Mouse (Mus musculus) spleen, adult 10 weeks (tissue): ENCODE data around the gene Slc22a19. TPM values are rescaled to one million over a fixed set of nuclear protein-coding genes. Genes with fewer than 3 reads are reported as not detected.

Experiments
- polyA plus RNA-seq: library from polyadenylated mRNA; stranded (reverse); fragments of 350-450 nt; fragmentation: Illumina TruSeq; extraction: RNeasy Lipid Tissue Mini Kit (QIAGEN cat#74804); gene quantifications from one replicate; pipeline ENCODE4 v1.2.3, GENCODE M21; 2015; ENCODE audit warnings: low replicate concordance; ENCODE audit not compliant: insufficient read depth

Slc22a19 gene
- not detected for polyA plus RNA-seq

GRCm38 (mm10) chr19:7711148-7711547 is at the start of gene Slc22a19:
Slc22a19 (minus strand) TSS chr19:7711310.

Other genes starting within 250 kb of the Slc22a19 start
- 126 TPM for gene Rtn3, start 228.0 kb downstream of the Slc22a19 start, polyA plus RNA-seq
- 67.7 TPM for gene Atl3, start 217.3 kb downstream of the Slc22a19 start, polyA plus RNA-seq
- gene Pla2g16, start 153.9 kb downstream of the Slc22a19 start, polyA plus RNA-seq, result 27.5 TPM
- gene Lgals12, start 104.1 kb downstream of the Slc22a19 start, polyA plus RNA-seq, result 0.33 TPM
- gene Hrasls5, start 98.8 kb downstream of the Slc22a19 start, polyA plus RNA-seq, result not detected
- not detected for gene Slc22a26, start 91.4 kb upstream of the Slc22a19 start, polyA plus RNA-seq